ENCODE assay signal across 15 mouse cellular contexts in the genomic region with DNA sequence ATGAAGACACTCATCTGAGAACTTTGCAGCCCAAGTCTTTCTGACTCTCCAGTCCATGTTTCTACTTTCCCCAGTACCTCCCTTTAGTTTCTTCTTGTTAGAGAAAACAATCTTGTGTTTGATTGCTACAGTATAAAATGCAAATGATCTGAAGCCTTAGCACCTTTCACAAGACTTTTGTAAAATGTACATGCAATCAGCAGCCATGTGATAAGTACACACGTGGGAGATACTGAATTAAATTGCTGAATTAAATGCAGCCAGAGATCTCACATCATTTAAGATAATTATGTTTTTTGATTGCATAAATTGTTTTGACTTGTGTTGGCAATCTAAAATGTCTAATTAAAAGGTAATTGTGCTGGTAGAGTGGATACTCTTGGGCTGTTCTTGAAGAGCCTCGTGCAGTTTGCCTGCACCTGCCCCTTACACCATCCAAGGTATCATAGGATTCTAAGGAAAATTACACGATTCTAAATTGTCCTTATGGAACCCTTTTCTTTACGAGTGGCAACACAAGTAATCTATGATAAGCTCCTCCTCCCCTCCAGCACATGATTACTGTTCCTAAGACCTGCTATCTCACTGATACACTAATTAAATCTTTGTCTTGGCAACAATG. TPM values are rescaled to one million over a fixed set of nuclear protein-coding genes. Genes with fewer than 3 reads are reported as not detected.
"Had no signal": no experiment of that assay in that cellular context is flagged by ENCODE, and none has a peak within 500 bp of the region (broad histone marks: within the 10 kb centered on the region; RNA-seq: fewer than 3 reads in every experiment).

No protein-coding gene starts in this region.

- H3K4me3 ChIP-seq: layer of hippocampus, adult 2 months; limb, embryonic 13.5 days; midbrain, embryonic 12.5 days; myocyte; neural tube, embryonic 12.5 days had no signal

- H3K9ac ChIP-seq: limb, embryonic 13.5 days; liver, embryonic 14.5 days; midbrain, embryonic 12.5 days; neural tube, embryonic 12.5 days had no signal

- H3K27ac ChIP-seq: layer of hippocampus, adult 2 months; limb, embryonic 13.5 days; liver, embryonic 14.5 days; midbrain, embryonic 12.5 days; neural tube, embryonic 12.5 days had no signal

- H3K4me2 ChIP-seq: limb, embryonic 13.5 days; midbrain, embryonic 12.5 days; neural tube, embryonic 12.5 days had no signal

- H3K27me3 ChIP-seq: limb, embryonic 13.5 days; midbrain, embryonic 12.5 days; neural tube, embryonic 12.5 days had no signal

- H3K36me3 ChIP-seq: limb, embryonic 13.5 days; midbrain, embryonic 12.5 days; neural tube, embryonic 12.5 days had no signal

- H3K9me3 ChIP-seq: limb, embryonic 13.5 days; midbrain, embryonic 12.5 days; neural tube, embryonic 12.5 days had no signal

- DNase-seq: kidney, postnatal 10 days; kidney, postnatal 4 days; left cerebral cortex, postnatal 4 days; lung, adult 18-20 months; thymus, adult 18-20 months; thymus, postnatal 14 days had no signal

- H3K4me1 ChIP-seq: limb, embryonic 13.5 days; midbrain, embryonic 12.5 days; neural tube, embryonic 12.5 days had no signal

RNA-seq across cellular contexts. Expression of a gene that starts 34.2 kb away (rescaled TPM):
- total RNA-seq: layer of hippocampus, adult 2 months; layer of hippocampus, postnatal 10 days; liver, adult 2 months; megakaryocyte-erythroid progenitor cell, adult 5-6 weeks had no signal
- polyA plus RNA-seq: liver, adult 2 months; liver, embryonic 14.5 days; myocyte had no signal
